In the genomic region with DNA sequence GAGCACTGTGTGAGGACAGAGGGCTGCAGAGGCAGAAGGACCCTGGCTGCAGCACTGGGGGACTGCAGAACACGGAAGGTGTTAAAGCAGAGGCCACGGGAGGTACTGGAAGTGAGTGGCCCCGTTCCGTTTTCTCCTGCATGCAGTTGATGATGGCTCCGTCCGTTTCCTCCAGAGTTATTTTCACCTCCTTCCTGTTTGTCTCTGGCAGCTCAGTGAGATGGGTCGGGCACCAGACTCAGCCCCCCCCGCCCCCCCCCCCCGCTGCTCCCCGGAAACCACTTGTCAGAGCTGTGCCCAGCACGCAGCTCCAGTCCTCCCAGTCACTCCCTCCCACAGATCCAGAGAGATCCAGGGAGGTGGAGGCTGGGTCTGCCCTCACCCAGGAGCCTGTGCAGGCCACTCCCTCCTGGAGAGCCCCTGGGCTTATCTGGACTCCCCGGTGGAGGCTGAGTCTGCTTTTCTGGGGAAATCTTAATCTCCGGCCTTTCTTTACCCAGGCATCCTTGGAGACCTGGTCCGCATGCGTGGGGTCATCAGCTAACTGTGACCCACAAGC, we compare ENCODE assay signal across 7 mouse cellular contexts. TPM values are rescaled to one million over a fixed set of nuclear protein-coding genes. Genes with fewer than 3 reads are reported as not detected.
A peak's percentile ranks its signal among the peaks of the same experiment; 100 is the strongest.
DNase-seq lines count a peak whose midpoint lies in the region; ATAC-seq and TF ChIP-seq lines count a peak whose summit lies in the region.

No protein-coding gene starts in this region.

- peak; percentile 69; the same call in 1 of the 2 replicates for ATAC-seq in heart, embryonic 12.5 days (ENCODE audit: insufficient number of reproducible peaks, low FRiP score)
- ATAC-seq in liver, embryonic 13.5 days (ENCODE audit: low read depth) = peak; percentile 75
- ATAC-seq in neural tube, embryonic 15.5 days (ENCODE audit: low FRiP score) = no peak

- TF ChIP-seq POLR2A in cerebellum, adult 2 months (IDR thresholded peaks at IDR 0.05; ENCODE audit: borderline replicate concordance, insufficient read depth, low read length) = no peak

- no peaks in the 10 kb centered on the region for H3K9me3 ChIP-seq in heart, embryonic 12.5 days (replicated peaks)
- no peaks in the 10 kb centered on the region for H3K9me3 ChIP-seq in liver, embryonic 13.5 days (replicated peaks)
- no peaks in the 10 kb centered on the region for H3K9me3 ChIP-seq in neural tube, embryonic 15.5 days (replicated peaks)

- H3K4me3 ChIP-seq in heart, embryonic 12.5 days = peak overlapping the region; percentile 30
- peak overlapping the region; percentile 39 for H3K4me3 ChIP-seq in liver, embryonic 13.5 days (replicated peaks)
- no peak overlapping the region for H3K4me3 ChIP-seq in neural tube, embryonic 15.5 days (replicated peaks)
- no peak overlapping the region for H3K4me3 ChIP-seq in cerebellum, adult 2 months (replicated peaks; ENCODE audit: insufficient read depth, low read depth, low read length)

- TF ChIP-seq CTCF in cerebellum, adult 2 months (IDR thresholded peaks at IDR 0.05; ENCODE audit: borderline replicate concordance, insufficient read depth, low read depth, low read length) = no peak

- 1% methylated on average over 15 of the region's 15 CpGs for WGBS in heart, embryonic 12.5 days
- WGBS in liver, embryonic 13.5 days (ENCODE audit: insufficient replicate concordance) = 4% methylated on average over 14 of the region's 15 CpGs
- 9% methylated on average over 13 of the region's 15 CpGs for WGBS in neural tube, embryonic 15.5 days
- WGBS in cerebellum, adult 2 months = 11% methylated on average over 15 of the region's 15 CpGs

- peaks cover 28% of the 10 kb centered on the region for H3K27me3 ChIP-seq in heart, embryonic 12.5 days (replicated peaks)
- peaks cover 11% of the 10 kb centered on the region for H3K27me3 ChIP-seq in liver, embryonic 13.5 days
- H3K27me3 ChIP-seq in neural tube, embryonic 15.5 days (replicated peaks) = peaks cover 58% of the 10 kb centered on the region
- no peaks in the 10 kb centered on the region for H3K27me3 ChIP-seq in cerebellum, adult 2 months (ENCODE audit: control insufficient read depth, insufficient read depth, low read length)

- peak; percentile 60 for DNase-seq in 416B (ENCODE audit: low read depth)
- DNase-seq in CD4-positive helper T cell, adult 2 months (ENCODE audit: low read depth, low spot score) = peak; percentile 84
- peak; percentile 63 for DNase-seq in liver, embryonic 13.5 days
- DNase-seq in cerebellum, adult 2 months = no peak
- no peak for DNase-seq in right cerebral cortex, postnatal 4 days

- peaks cover 10% of the 10 kb centered on the region; the same call in 1 of the 2 replicates for H3K36me3 ChIP-seq in heart, embryonic 12.5 days
- H3K36me3 ChIP-seq in liver, embryonic 13.5 days = peaks cover 54% of the 10 kb centered on the region
- H3K36me3 ChIP-seq in neural tube, embryonic 15.5 days = no peaks in the 10 kb centered on the region

- peak overlapping the region; percentile 62 for H3K4me2 ChIP-seq in heart, embryonic 12.5 days
- H3K4me2 ChIP-seq in liver, embryonic 13.5 days = peak overlapping the region; percentile 66
- H3K4me2 ChIP-seq in neural tube, embryonic 15.5 days = 0 out of 2 replicates have a peak overlapping the region, but pooled peaks have one; percentile 13

- H3K4me1 ChIP-seq in heart, embryonic 12.5 days (replicated peaks) = peaks cover 29% of the 10 kb centered on the region
- peaks cover 70% of the 10 kb centered on the region for H3K4me1 ChIP-seq in liver, embryonic 13.5 days (replicated peaks)
- no peaks in the 10 kb centered on the region for H3K4me1 ChIP-seq in neural tube, embryonic 15.5 days
- no peaks in the 10 kb centered on the region for H3K4me1 ChIP-seq in cerebellum, adult 2 months (ENCODE audit: control insufficient read depth, insufficient read depth, low read length)

- 0 out of 2 replicates have a peak overlapping the region, but pooled peaks have one; percentile 5 for H3K9ac ChIP-seq in heart, embryonic 12.5 days
- H3K9ac ChIP-seq in liver, embryonic 13.5 days = peak overlapping the region; percentile 67
- no peak overlapping the region for H3K9ac ChIP-seq in neural tube, embryonic 15.5 days (replicated peaks)

- H3K27ac ChIP-seq in heart, embryonic 12.5 days (ENCODE audit: poor library complexity, severe bottlenecking) = peak overlapping the region; percentile 41
- H3K27ac ChIP-seq in liver, embryonic 13.5 days = peak overlapping the region; percentile 84
- no peak overlapping the region for H3K27ac ChIP-seq in neural tube, embryonic 15.5 days (replicated peaks)
- H3K27ac ChIP-seq in cerebellum, adult 2 months (ENCODE audit: insufficient read depth, low read length) = no peak overlapping the region

RNA-seq across cellular contexts. Expression of a gene that starts 2.4 kb away (rescaled TPM):
- polyA plus RNA-seq in heart, embryonic 12.5 days (2016; fragmentation: Nextera tagmentation; extraction: Ambion mirVana) = 7.5 and 8.5 TPM in 2 replicates
- polyA plus RNA-seq in liver, embryonic 13.5 days (2015; fragmentation: Nextera tagmentation; extraction: Ambion mirVana) = 14.3 and 14.9 TPM in 2 replicates
- 2.0 and 13.7 TPM in 2 replicates for polyA plus RNA-seq in neural tube, embryonic 15.5 days (2015; fragmentation: Nextera tagmentation; extraction: Ambion mirVana)
- 2.2 and 2.7 TPM in 2 replicates for polyA plus RNA-seq in cerebellum, adult 2 months (2012; rRNA removed)

RNA-seq across cellular contexts. Expression of a gene that starts 20.8 kb away (rescaled TPM):
- polyA plus RNA-seq in heart, embryonic 12.5 days (2016; fragmentation: Nextera tagmentation; extraction: Ambion mirVana) = 132 and 135 TPM in 2 replicates
- polyA plus RNA-seq in liver, embryonic 13.5 days (2015; fragmentation: Nextera tagmentation; extraction: Ambion mirVana) = 120 and 122 TPM in 2 replicates
- 134 and 148 TPM in 2 replicates for polyA plus RNA-seq in neural tube, embryonic 15.5 days (2015; fragmentation: Nextera tagmentation; extraction: Ambion mirVana)
- polyA plus RNA-seq in cerebellum, adult 2 months (2012; rRNA removed) = 224 and 231 TPM in 2 replicates

RNA-seq across cellular contexts. Expression of a gene that starts 22.5 kb away (rescaled TPM):
- 4.5 and 5.1 TPM in 2 replicates for polyA plus RNA-seq in heart, embryonic 12.5 days (2016; fragmentation: Nextera tagmentation; extraction: Ambion mirVana)
- 6.3 and 7.4 TPM in 2 replicates for polyA plus RNA-seq in liver, embryonic 13.5 days (2015; fragmentation: Nextera tagmentation; extraction: Ambion mirVana)
- 5.2 and 5.6 TPM in 2 replicates for polyA plus RNA-seq in neural tube, embryonic 15.5 days (2015; fragmentation: Nextera tagmentation; extraction: Ambion mirVana)
- polyA plus RNA-seq in cerebellum, adult 2 months (2012; rRNA removed) = 31.1 and 32.4 TPM in 2 replicates

RNA-seq across cellular contexts. Expression of a gene that starts 28.1 kb away (rescaled TPM):
- polyA plus RNA-seq in heart, embryonic 12.5 days (2016; fragmentation: Nextera tagmentation; extraction: Ambion mirVana) = 677 and 717 TPM in 2 replicates
- polyA plus RNA-seq in liver, embryonic 13.5 days (2015; fragmentation: Nextera tagmentation; extraction: Ambion mirVana) = 677 TPM in 2 replicates
- 559 and 600 TPM in 2 replicates for polyA plus RNA-seq in neural tube, embryonic 15.5 days (2015; fragmentation: Nextera tagmentation; extraction: Ambion mirVana)
- polyA plus RNA-seq in cerebellum, adult 2 months (2012; rRNA removed) = 888 and 964 TPM in 2 replicates

RNA-seq across cellular contexts. Expression of a gene that starts 30.4 kb away (rescaled TPM):
- polyA plus RNA-seq in heart, embryonic 12.5 days (2016; fragmentation: Nextera tagmentation; extraction: Ambion mirVana) = 302 and 307 TPM in 2 replicates
- 45.8 and 49.6 TPM in 2 replicates for polyA plus RNA-seq in liver, embryonic 13.5 days (2015; fragmentation: Nextera tagmentation; extraction: Ambion mirVana)
- polyA plus RNA-seq in neural tube, embryonic 15.5 days (2015; fragmentation: Nextera tagmentation; extraction: Ambion mirVana) = 31.6 and 76.4 TPM in 2 replicates
- 8.2 and 9.3 TPM in 2 replicates for polyA plus RNA-seq in cerebellum, adult 2 months (2012; rRNA removed)

Comparison
In these comparisons a context has a peak if more than half of its experiments do, and no peak if none do; other contexts are left out.
1. DNase-seq: peak in 416B (single experiment), CD4-positive helper T cell, adult 2 months (single experiment) and liver, embryonic 13.5 days (single experiment); none in cerebellum, adult 2 months (0 of 2) and right cerebral cortex, postnatal 4 days (single experiment).
2. H3K27ac ChIP-seq: peak in heart, embryonic 12.5 days (single experiment) and liver, embryonic 13.5 days (single experiment); none in neural tube, embryonic 15.5 days (single experiment) and cerebellum, adult 2 months (single experiment).
3. H3K4me2 ChIP-seq: peak in every context shown above with its lines; median percentile 66 in liver, embryonic 13.5 days; 62 in heart, embryonic 12.5 days; 13 in neural tube, embryonic 15.5 days.
4. H3K4me3 ChIP-seq: peak in heart, embryonic 12.5 days (single experiment) and liver, embryonic 13.5 days (single experiment); none in neural tube, embryonic 15.5 days (single experiment) and cerebellum, adult 2 months (single experiment).